Mouse (Mus musculus): ENCODE results near the gene Atox1. TPM values are rescaled to one million over a fixed set of nuclear protein-coding genes. Genes with fewer than 3 reads are reported as not detected.

Atox1 gene
- polyA plus RNA-seq, 1 experiment, result 509 TPM

GRCm38 (mm10) chr11:55429973-55430372 lies 31.1 kb downstream of the Atox1 start:
- H3K4me3 ChIP-seq (ENCODE audit: insufficient read depth, low read depth, low read length), result no peak overlapping the region
- no peak overlapping the region for H3K27ac ChIP-seq (replicated peaks; ENCODE audit: low read depth, low read length)
- H3K4me1 ChIP-seq (ENCODE audit: control insufficient read depth, insufficient read depth, insufficient read length, low read length), result peaks cover 8% of the 10 kb centered on the region

- no peak overlapping the region for H3K4me3 ChIP-seq (ENCODE audit: insufficient read depth, low read depth, low read length)
- H3K27ac ChIP-seq (replicated peaks; ENCODE audit: low read depth, low read length), result peak overlapping the region; percentile 94
- H3K4me1 ChIP-seq (ENCODE audit: control insufficient read depth, insufficient read depth, insufficient read length, low read length), result peaks cover 17% of the 10 kb centered on the region
These were observed 32.6 kb downstream of the Atox1 start for GRCm38 (mm10) chr11:55428186-55429012.

DNA sequence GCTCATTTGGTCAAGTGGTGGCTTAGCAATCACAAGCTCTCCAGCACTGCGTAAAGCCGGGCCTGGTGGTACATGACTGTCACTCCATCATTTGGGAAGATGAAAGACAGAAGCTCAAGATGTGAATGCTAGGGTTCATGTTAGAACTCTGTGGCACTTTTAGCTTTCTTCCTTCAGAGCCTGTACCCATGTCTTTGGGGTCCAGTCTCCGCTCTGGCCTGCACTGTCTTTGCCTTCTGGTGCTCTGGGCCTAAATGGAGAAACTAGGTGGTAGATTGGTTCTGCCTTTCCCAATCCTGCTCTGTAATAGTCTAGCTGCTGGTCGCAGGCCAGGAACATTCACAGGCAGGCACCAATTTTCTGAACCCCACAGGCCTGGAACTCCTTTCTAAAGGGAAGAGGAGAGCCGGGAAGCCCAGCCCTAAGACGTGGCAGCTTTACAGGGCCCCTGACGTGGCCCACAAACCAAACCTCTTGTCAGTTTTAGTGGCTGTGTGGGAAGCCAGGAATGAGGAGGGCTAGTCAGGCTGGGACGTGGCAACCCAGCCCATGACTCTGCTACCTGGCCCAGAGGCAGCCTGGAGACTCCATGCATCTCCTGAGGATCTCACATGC lies 36.2 kb downstream of the Atox1 start:
- Histone ChIP-seq H3K27ac (replicated peaks; ENCODE audit: low read depth, low read length) (peak overlapping the region; percentile 57), H3K4me3 (ENCODE audit: insufficient read depth, low read depth, low read length) (no peak overlapping the region), H3K4me1 (ENCODE audit: control insufficient read depth, insufficient read depth, insufficient read length, low read length) (peaks cover 21% of the 10 kb centered on the region)

- Histone ChIP-seq H3K4me1 (ENCODE audit: control insufficient read depth, insufficient read depth, insufficient read length, low read length) (peaks cover 21% of the 10 kb centered on the region), H3K27ac (replicated peaks; ENCODE audit: low read depth, low read length) (peak overlapping the region; percentile 10; the same call in 1 of the 2 replicates), H3K4me3 (ENCODE audit: insufficient read depth, low read depth, low read length) (no peak overlapping the region)
These were observed 37.3 kb downstream of the Atox1 start for GRCm38 (mm10) chr11:55423756-55424155.

DNA sequence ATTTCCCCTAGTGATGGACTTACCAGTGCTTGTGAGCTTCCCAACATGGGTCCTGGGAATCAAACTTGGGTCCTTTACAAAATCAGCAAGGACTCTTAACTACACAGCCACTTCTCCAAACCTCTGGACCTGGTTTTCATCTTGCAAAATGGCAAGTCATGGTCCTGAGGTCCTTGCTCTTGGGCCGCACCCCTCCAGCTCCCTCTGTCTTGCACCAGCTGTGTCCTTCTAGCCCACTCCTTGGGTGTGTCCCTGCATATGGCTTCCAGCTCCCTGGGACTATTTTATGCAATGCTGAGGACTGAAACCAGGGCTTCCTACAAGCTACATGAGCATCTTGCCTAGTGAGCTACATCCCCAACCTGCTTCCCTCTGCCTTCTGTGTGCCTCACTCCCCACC lies 38.1 kb downstream of the Atox1 start, which contains the start of gene Sparc:
Gene Sparc (minus strand): TSS at position 206 of the 400 bp plus-strand sequence.
- Histone ChIP-seq H3K4me1 (ENCODE audit: control insufficient read depth, insufficient read depth, insufficient read length, low read length) (peaks cover 16% of the 10 kb centered on the region; the same call in 1 of the 2 replicates), H3K27ac (replicated peaks; ENCODE audit: low read depth, low read length) (peak within 1 kb of the TSS; percentile 10; the same call in 1 of the 2 replicates), H3K4me3 (ENCODE audit: insufficient read depth, low read depth, low read length) (no peak within 1 kb of the TSS)

- peaks cover 15% of the 10 kb centered on the region; the same call in 1 of the 2 replicates for H3K4me1 ChIP-seq (ENCODE audit: control insufficient read depth, insufficient read depth, insufficient read length, low read length)
- H3K4me3 ChIP-seq (ENCODE audit: insufficient read depth, low read depth, low read length), result peak overlapping the region; percentile 75
- H3K27ac ChIP-seq (replicated peaks; ENCODE audit: low read depth, low read length), result peak overlapping the region; percentile 95
These were observed 41.2 kb downstream of the Atox1 start for GRCm38 (mm10) chr11:55419678-55420307.

- Histone ChIP-seq H3K4me1 (ENCODE audit: control insufficient read depth, insufficient read depth, insufficient read length, low read length) (peaks cover 12% of the 10 kb centered on the region; the same call in 1 of the 2 replicates), H3K4me3 (ENCODE audit: insufficient read depth, low read depth, low read length) (peak overlapping the region; percentile 75), H3K27ac (replicated peaks; ENCODE audit: low read depth, low read length) (peak overlapping the region; percentile 95)
These were observed 41.8 kb downstream of the Atox1 start for GRCm38 (mm10) chr11:55419296-55419677.

GRCm38 (mm10) chr11:55418704-55419061 lies 42.4 kb downstream of the Atox1 start:
- Histone ChIP-seq H3K4me1 (ENCODE audit: control insufficient read depth, insufficient read depth, insufficient read length, low read length) (peaks cover 14% of the 10 kb centered on the region), H3K4me3 (ENCODE audit: insufficient read depth, low read depth, low read length) (peak overlapping the region; percentile 75), H3K27ac (replicated peaks; ENCODE audit: low read depth, low read length) (peak overlapping the region; percentile 95)

DNA sequence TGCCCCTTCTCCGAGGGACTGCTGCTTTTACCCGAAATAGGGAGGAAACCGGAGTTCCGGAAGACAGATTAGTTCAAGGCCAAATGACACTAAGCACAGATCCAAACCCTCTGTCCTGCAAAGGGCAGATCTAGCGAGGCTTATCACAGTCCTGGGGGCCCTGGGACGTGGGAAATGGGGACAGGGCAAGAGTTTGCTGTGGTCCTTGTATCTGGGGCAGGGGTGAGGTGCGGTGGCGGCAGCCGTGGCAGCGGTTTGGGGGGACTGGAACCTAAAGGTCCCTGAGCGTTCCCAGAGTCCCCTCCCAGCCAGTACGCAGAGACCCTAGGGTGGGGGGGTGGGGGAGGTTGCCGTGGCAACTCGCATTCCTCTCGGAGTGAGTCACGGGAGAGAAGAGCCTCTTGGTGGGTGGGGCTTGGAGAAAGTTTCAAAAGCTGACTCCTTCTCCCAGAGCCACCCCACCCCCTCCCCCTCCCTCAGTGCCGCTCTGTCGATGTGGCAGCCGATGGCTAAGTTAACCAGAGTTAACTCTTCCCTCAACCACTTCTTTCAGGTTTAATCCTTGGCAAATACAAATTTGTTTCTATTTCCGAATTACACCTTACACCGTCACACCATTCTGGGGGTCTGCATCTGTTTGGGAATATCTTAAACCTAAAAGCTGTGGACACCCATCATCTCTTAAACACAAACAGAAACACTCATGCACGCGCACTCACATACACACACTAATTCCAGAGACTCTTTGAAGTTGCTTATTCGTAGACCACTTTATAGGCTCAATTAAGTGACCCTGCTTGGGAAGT lies 42.9 kb downstream of the Atox1 start:
- H3K4me3 ChIP-seq (ENCODE audit: insufficient read depth, low read depth, low read length), result peak overlapping the region; percentile 98
- peak overlapping the region; percentile 99 for H3K27ac ChIP-seq (replicated peaks; ENCODE audit: low read depth, low read length)
- H3K4me1 ChIP-seq (ENCODE audit: control insufficient read depth, insufficient read depth, insufficient read length, low read length), result peaks cover 18% of the 10 kb centered on the region

- Histone ChIP-seq H3K27ac (replicated peaks; ENCODE audit: low read depth, low read length) (peak overlapping the region; percentile 99), H3K4me3 (ENCODE audit: insufficient read depth, low read depth, low read length) (peak overlapping the region; percentile 98), H3K4me1 (ENCODE audit: control insufficient read depth, insufficient read depth, insufficient read length, low read length) (peaks cover 31% of the 10 kb centered on the region)
These were observed 44.3 kb downstream of the Atox1 start for GRCm38 (mm10) chr11:55416609-55417265.

DNA sequence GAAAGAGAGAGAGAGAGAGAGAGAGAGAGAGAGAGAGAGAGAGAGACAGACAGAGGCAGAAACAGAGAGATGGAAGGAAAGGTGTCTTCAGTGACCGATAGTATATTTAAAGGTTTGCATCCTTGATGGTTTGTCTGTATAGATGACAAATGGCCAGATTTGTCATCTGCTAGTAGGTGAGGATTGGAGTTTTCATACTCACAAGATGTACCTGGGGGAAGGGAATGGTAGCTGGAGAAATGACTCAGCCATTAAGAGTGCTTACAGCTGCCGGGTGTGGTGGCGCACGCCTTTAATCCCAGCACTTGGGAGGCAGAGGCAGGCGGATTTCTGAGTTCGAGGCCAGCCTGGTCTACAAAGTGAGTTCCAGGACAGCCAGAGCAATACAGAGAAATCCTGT lies 45.3 kb downstream of the Atox1 start:
- peak overlapping the region; percentile 99 for H3K27ac ChIP-seq (replicated peaks; ENCODE audit: low read depth, low read length)

DNA sequence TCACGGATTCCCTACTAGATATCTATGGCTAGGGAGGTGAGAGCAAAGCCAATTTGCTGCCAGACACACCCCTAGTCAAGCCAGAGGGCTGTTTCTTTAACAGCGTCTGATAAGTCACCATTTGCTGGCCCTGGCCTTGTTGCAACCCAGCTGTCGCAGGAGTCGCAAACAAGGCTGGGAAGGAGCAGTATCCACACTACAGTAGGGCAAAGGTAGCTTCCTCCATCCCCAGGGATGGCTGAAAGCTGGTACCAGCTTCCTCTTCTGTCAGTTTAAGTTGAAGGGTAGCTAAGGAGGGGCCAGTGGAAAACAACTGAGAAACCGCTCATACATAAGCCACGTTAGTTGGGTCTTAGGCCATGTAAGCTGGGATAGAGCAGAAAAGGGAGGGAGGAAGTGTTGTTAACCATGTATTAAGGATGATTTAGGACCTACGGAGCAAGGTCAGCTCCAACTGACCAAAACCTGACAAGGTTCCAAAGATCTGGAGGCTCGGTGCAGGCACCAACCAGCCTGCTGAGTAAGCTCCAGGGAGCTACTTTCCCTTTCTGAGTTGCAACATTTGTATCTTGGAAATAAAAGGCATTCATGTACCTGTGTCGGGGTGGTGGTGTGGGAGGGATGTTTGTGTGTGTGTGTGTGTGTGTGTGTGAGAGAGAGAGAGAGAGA lies 45.9 kb downstream of the Atox1 start:
- H3K27ac ChIP-seq (replicated peaks; ENCODE audit: low read depth, low read length), result peak overlapping the region; percentile 99
- H3K4me1 ChIP-seq (ENCODE audit: control insufficient read depth, insufficient read depth, insufficient read length, low read length), result peaks cover 43% of the 10 kb centered on the region
- peak overlapping the region; percentile 98 for H3K4me3 ChIP-seq (ENCODE audit: insufficient read depth, low read depth, low read length)

More for the DNA sequence above, 45.3 kb downstream of the Atox1 start:
- Histone ChIP-seq H3K4me3 (ENCODE audit: insufficient read depth, low read depth, low read length) (peak overlapping the region; percentile 98), H3K4me1 (ENCODE audit: control insufficient read depth, insufficient read depth, insufficient read length, low read length) (peaks cover 41% of the 10 kb centered on the region)

DNA sequence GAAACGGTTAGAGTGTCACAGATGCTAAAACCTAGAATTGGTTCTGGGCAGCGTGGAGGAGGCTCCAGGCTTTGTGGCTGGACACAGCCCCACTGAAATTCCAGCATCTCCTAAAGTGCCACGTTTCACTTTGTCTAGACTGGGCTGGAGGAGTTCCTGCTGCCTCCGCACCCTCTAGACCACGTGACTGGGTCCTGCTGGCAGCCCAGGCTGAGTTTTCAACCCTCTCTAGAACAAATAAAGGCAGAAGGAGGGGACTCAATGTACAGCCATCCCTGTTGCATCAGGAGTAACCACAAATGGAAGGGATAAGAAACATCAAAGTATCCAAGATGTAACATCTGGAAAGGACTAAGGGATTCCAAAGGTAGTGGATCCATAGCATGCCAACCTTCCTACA lies 46.7 kb downstream of the Atox1 start:
- Histone ChIP-seq H3K4me3 (ENCODE audit: insufficient read depth, low read depth, low read length) (peak overlapping the region; percentile 47), H3K27ac (replicated peaks; ENCODE audit: low read depth, low read length) (peak overlapping the region; percentile 99), H3K4me1 (ENCODE audit: control insufficient read depth, insufficient read depth, insufficient read length, low read length) (peaks cover 48% of the 10 kb centered on the region)

DNA sequence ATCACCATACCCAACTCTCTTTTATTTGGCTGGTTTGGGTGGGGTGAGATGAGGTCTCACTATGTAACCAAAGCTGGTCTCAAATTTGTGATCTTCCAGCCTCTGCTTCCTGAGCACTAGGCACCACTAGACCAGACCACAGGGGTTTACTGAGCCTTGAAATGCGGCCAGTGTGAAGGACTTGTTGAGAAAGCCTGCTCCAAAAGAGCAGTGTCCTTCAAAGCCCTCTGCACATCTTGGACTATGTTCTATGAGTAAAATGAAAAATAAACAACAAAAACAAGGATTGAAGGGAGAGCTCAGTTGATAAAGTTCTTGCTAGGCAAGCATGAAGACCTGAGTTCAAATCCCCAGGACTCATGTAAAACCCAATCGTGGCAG lies 47.6 kb downstream of the Atox1 start:
- H3K27ac ChIP-seq (replicated peaks; ENCODE audit: low read depth, low read length), result peak overlapping the region; percentile 99
- peaks cover 54% of the 10 kb centered on the region for H3K4me1 ChIP-seq (ENCODE audit: control insufficient read depth, insufficient read depth, insufficient read length, low read length)
- H3K4me3 ChIP-seq (ENCODE audit: insufficient read depth, low read depth, low read length), result peak overlapping the region; percentile 47
